Mouse (Mus musculus): ENCODE data around the gene Actr3.

DNA sequence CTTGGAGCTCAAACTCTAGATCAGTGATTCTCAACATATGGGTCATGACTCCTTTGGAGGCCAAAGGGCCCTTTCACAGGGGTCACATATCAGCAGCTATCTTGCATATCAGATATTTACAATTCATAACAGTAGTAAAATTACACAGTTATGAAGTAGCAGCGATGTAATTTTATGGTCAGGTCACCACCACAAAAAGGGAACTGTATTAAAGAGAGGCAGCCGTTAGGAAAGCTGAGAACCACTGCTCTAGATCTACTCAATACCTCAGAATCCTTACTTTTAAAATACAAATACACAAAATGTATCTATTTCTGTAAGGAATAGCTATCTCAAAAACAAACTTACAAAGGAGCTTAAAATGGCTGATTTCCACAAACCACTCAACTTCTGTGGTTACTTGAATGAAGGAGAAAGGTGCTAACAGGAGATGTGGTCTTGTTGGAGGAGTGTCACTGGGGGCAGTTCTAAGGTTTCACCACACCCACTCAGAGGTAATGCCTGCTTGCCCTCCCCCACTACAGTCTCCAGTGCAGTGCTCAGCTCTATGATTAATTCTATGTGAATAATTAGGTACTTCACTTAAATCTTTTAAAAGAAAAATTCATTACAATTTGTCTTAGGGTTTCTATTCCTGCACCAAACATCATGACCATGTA lies 9.0 kb downstream of the Actr3 start:
- TF ChIP-seq POLR2A (IDR thresholded peaks at IDR 0.05; ENCODE audit: insufficient read depth, low read depth, low read length) = no peak
- no peak for TF ChIP-seq CTCF (IDR thresholded peaks at IDR 0.05; ENCODE audit: insufficient read depth, low read depth, low read length)
